Mouse (Mus musculus): ENCODE data around the gene Lman2. TPM values are rescaled to one million over a fixed set of nuclear protein-coding genes. Genes with fewer than 3 reads are reported as not detected.
A peak's percentile ranks its signal among the peaks of the same experiment; 100 is the strongest.

The Lman2 gene
- total RNA-seq, 4 experiments from 2014 or later, result 47.2 to 56.7 (median 49.1) TPM

DNA sequence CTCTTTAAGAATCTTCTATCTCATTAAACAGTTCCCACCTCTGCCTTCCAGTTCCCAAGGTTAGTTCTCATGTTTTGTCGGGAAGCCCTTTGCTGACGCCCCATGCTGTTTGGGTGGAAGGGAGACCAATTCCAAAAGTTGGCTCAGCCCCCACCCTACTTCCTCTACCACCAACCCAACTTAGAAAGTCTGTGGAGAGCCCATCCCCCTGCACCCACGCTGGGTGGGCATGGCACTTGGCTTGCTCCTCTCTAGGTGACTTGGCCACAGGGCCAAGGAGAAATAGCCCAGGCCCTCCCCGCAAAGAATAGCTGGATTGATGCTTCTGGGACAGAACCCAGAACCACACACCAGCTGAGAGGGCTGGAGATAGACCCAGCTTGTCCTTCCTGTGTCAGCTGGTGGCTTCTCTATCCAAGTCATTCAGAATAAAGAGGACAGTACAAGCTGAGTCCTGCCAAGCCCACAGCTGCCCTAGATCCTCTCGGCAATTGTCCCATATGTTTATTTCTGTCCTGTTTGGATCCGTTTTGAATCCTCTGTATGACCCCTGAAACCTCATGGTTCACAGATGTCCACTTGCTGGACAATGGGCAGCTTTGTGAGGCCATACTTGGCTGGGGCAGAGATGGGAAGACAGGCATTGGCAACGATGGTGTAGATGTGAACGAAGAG is 8.6 kb upstream of the Lman2 start:
- DNase-seq (ENCODE audit: low spot score in 2 of 2), result peak in 1 of 2 experiments; percentile 68

DNA sequence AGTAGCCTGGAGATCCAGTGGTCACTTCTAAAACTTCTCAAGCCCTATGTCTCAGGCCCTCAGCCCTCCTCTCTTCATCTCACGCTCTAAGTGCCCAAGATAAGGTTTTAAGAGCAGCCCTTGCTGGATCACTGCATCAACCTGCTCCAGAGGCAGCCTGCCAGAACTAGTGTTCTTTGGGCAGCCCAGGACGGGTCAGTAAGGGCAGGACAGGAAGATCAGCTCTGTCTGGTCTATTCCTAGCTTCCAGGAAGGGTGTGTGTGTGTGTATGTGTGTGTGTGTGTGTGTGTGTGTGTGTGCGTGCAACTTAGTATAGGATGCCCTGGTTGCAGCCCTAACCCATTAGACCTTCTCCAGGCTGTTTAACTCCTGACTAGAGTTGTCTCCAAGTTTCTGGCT is 7.7 kb upstream of the Lman2 start:
- DNase-seq (ENCODE audit: low spot score in 2 of 2), result no peak

DNA sequence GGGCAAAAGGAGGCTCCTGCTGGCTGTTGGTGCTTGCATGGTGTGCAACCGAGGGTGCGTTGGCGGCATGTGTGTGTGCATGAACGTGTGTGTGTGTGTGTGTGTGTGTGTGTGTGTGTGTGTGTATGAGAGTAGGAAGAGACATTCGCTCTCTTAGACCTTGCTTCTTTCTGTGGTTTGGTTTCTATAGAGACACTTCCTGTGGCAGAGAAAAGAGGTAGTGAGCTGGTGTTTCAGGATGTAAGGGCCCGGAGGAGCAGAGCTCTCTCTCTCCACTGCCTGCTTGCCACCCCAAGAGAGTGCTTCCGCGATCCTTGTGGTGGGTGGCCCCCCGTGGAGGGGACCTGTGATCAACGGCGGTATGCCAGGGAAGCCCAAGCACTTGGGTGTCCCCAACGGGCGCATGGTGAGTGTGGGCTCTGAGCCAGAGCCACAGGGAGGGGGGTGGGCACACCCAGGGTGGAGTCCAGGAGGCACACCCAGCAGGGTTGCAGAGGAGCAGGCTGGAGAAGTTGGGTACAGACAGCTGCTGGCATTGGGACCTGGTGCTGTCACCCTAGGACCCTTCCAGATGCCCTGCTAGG is 7.0 kb upstream of the Lman2 start, which contains the start of gene Rgs14:
Gene Rgs14, plus strand, starts transcription at position 202 of the 584 bp plus-strand sequence.
- DNase-seq (ENCODE audit: low spot score in 2 of 2), result peak; percentile 26 to 65

DNA sequence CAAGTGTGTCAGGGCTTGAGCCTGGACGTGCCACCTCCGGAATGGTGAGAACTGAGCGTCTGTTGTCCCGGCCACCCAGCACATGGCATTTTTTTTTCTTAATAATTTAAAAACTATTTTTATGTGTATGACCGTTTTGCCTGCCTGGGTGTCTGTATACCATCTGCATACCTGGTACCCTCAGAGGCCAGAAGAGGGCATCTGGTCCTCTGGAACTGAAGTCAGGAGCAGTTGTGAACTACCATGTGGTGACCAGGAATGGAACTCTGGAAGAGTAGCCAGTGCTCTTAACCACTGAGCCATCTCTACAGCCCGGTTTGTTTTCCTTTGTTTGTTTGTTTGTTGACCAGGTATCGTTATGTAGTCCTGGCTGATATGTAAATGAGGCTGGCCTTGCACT is 5.8 kb upstream of the Lman2 start:
- no peak for DNase-seq (ENCODE audit: low spot score in 2 of 2)

DNA sequence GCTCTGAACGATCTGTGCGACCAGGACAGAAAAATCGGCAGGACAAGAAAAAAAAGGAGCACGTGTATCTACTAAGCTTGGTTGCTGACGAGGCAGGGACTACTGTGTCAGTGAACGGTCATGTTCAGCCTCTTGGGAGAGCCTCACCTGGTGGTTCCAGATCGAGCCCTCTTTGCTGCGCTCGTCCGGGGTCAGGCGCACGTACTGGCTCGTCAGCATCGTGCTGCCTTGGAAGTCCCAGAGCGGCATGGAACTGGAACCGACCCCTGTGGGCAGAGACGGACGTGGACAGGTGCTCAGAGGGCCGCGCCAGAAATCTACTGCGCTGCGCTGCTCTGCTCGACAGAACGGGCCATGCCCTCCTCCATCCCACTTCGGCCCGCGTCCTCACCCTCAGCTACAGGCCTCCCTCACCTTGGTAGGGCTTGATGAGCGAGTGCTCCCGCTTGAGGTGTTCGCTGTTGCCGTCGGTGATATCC is 570 bp downstream of the Lman2 start:
- DNase-seq (ENCODE audit: low spot score in 2 of 2), result no peak

DNA sequence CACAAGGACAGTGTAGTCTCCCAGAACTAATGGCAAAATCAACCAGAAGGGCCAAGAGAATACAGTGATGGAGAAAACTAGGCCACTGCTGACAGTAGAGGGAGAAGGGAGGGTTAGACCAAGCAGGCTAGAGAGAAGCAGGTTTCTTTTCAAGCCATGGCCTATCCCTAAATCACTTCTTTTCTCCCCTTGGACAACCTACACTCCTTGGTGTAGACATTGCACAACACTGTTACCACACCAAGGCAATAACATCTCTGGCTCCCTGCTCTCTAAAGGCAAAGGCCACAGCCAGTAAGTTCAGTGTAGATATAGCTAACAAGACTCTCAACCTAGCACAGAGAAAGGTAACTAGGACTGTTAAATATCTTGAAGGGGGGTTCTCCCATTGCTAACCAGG is 1.4 kb downstream of the Lman2 start:
- no peak for DNase-seq (ENCODE audit: low spot score in 2 of 2)

DNA sequence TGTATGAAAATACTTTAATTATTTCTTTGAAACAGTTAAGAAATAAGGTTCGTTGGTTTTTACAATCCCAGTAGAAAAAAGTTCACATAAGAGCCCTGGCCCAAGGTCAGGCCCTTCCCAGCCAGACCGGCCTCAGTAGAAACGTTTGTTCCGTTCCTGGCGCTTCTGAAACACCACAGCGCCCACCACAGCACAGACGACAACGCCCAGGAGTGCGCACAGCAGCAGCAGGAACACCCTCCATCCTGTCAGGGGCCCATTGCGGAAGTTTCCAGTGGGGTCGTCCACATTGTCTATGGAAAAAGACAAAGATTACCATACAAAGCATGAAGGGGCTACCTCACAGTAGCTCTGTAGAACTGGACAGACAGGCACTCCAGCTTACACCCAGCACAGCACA is 15.8 kb downstream of the Lman2 start:
- no peak for DNase-seq (ENCODE audit: low spot score in 2 of 2)

DNA sequence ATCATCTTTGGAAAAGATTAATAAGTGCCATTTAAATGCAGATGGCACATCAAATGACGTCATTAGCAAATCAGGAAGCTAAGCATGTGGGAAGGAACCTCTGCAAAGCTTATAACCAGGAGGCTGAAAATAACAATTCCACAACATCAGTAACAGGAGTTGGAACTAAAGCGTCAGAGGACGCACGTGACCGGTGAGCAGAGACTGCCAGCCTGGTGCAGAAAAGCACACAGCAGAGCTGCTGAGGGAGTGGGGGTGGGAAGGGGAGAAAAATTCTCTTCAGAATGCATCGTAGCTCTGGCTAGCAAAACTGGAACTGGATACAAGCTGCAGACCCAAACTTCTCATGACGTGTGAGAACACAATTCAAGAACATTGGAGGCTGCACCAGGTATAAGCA is 18.3 kb downstream of the Lman2 start:
- no peak for DNase-seq (ENCODE audit: low spot score in 2 of 2)

DNA sequence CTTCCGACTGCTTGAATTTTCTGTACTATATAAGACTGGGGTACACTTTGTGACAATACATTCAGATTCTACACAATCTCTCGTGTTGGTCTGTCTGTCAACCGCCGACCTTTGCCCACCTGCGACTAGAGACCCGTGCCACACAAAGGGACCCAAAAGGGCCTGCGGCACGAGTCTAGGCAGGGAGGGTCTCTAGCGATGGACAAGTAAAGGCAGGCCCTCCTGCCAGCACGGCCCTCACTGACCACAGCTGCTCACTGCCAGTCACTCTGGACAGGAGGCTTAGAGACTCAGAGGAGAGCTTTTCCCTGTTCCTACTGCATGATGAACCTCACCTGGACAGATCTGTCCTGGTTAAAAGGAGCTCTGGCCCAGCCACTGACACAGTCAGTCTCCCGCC is 20.1 kb downstream of the Lman2 start:
- no peak for DNase-seq (ENCODE audit: low spot score in 2 of 2)

DNA sequence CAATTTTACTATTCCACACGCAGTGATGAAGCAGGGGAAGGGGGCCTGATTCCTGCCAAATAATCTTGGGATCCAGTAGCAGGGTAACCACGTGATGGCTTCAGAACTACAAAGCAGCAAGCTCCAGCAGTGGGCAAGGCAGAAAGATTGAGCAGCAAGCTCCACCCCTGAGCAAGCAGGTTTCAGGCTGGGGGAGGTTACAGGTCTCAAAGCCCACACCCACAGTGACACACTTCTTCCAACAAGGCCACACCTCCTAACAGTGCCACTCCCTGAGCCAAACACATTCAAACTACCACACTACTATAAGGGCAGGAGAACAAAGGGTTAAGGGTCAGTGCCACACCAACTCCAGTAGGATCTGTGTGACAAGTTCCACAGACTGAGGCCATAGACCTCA is 23.3 kb downstream of the Lman2 start:
- DNase-seq (ENCODE audit: low spot score in 2 of 2), result no peak

DNA sequence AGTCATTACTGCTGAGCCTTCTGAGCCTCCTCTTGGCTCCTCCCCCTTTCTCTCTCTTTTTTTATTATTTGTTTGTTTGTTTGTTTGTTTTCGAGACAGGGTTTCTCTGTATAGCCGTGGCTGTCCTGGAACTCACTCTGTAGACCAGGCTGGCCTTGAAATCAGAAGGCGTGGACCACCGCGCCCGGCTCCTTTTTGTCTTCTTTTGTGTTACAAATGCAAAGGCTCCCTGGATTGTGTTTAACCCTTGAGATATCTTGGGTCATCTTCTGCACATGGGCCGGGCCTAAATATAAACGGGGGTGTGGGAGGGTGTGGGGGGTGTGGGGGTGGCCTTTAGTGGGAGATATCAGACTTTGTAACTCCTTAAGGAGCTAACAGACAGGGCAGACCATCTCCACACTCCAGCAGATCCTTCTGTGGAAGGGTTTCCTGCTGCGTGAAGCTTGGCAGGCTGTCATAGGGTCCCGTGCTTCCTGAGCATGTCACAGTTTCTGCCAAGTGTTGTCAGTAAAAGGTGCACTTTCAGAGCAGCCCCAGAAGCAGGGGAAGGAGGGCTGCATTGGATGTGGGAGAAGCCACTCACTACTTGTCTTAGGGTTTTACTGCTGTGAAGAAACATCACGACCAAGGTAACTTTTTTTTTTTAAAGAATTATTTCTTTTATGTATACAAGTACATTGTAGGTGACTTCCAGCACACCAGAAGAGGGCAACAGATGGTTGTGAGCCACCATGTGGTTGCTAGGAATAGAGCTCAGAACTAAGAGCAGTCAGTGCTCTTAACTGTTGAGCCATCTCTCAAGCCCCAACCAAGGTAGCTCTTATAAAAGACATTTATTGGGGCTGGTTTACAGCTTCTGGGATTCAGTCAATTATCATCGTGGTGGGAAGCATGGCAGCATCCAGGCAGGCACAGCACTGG is 24.2 kb downstream of the Lman2 start:
- DNase-seq (ENCODE audit: low spot score in 2 of 2), result no peak

DNA sequence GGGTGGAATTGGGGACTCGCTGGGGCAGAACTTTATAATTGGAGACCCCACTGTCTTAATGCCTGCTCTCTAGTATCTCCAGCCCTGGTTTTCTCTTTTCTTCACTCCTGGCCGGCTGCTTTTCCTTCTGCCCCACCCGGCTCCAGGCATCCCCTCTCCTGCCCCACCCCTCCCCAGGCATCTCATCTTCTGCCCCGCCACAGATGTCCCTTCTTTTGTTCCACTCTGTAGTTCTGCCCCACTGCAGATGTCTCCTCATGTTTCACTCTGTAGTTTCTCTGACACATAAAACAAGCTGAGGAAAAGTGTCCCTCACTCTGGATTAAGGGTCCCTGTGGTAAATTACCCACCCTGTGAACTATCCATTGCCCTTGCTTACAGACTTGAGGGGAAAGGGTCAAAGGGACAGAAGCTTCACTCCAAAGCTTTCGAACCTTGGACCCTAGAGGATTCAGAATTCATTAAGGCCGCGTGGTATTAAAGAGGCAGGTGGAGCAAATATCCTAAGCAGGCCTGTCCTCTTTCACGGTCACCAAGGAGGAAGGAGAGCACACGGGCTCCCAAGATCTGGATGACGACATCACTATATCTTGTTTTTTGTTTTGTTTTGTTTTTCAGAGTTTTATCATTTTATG is 25.1 kb downstream of the Lman2 start:
- no peak for DNase-seq (ENCODE audit: low spot score in 2 of 2)

DNA sequence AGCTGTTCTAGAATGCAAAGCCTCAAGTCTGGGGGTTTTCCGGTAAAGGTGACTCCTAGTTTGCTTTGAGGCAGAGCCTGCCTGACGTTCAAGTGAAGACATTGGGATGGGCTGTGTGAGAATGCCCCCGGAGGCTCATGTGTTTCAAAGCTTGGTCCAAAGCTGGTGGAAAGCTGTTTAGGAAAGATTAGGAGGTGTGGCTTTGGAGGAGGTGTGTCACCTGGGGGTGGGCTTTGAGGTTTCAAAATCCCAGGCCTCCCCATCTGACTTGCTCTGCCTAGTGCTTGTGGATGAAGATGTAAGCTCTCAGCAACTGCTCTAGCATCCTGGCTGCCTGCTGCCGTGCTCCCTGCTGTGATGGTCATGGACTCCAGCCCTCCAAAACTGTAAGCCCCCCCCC is 26.9 kb downstream of the Lman2 start:
- no peak for DNase-seq (ENCODE audit: low spot score in 2 of 2)

DNA sequence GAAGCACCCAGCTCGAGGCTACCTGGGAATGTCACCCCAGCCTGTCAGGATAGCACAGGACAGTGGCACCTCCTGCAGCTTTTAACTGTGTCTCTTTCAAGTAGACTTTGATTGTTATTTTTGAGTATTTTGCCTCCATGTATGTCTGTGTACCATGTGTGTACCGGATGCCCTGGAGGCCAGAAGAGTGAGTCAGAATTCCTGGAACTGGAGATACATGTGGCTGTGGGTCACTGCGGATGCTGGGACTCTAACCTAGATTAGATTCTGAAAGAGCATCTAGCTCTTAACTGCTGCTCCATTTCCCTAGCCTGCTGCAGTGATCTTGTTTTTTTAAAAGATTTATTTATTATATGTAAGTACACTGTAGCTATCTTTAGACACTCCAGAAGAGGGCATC is 30.3 kb downstream of the Lman2 start:
- DNase-seq (ENCODE audit: low spot score in 2 of 2), result no peak

DNA sequence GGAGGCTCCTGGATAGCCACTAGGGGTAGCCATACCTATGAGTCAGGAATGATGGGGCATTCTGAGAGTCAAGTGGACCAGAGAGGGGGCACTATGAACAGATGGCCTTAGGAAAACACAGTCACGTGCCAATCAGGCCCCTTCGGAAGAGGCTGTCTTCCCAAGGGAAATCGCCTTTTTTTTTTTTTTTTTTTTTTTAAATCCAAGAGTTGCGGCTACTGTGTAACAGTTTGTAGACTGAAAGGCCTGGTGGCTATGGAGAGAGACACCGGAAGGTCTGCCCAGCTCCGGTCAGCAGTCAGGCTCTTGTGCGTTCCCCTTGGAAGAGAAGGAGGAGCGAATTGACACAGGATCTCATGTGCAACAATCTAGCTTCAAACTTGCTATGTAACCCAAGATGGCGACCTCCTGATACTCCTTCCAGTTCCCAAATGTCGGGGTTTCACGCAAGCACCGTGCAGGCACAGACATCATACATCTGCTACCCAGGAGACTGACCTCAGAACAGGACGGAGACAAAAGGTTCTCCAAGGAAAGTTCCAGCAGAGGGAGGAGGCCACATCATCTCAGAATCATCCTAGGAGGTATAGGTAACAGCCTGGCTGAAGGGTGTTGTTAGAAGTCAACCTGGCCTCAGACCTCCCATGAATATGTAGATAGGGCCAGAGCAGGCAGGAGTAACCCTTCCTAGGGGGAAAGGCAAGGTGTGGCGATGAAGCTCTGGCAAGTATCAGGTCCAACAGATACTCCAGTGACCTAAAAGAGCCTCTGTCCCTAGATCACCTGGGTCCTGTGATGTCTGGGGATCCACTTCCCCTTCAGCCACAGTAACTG is 31.8 kb downstream of the Lman2 start:
- no peak for DNase-seq (ENCODE audit: low spot score in 2 of 2)

DNA sequence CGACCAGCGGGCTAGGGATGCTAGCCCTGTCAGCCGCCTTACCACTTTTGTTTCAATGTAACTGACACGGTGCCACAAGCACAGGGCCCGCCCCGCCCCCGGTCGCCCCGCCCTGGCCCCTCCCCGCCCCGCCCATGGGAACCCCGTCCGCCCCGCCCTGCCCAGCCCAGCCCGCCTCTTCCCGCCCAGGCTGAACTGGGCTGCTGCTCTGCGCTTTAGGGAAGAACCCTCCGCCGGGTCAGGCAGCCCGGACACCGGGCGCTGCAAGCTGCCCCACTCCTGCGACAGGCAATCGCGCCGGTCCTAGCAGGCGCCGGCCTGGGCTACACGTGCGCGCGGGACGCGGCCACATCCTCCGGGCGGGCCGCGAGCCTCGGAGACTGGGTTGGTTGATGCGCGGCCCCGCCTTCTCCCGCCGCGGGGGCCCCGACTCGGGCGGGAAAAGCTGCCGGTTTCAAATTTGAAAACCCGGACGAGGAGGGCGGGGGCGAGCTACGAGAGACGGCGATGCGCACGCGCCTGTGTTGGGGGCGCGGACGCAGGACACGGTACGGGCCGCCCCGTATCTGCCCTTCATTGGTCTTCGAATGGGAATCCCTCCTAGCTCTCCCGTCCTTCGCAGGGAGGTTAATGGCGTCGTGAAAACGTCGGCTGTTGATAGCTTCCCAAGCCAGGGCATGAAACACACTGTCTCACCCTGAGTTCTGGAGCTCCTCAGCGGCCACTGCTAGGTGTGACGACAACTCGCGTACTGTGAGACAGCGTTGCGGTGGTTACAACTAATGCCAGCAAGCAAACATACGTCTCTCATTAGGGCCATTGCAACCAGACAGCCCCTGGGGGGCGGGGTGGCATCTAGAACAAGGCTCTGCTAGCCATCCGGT is 32.7 kb downstream of the Lman2 start, which contains the start of gene Mxd3:
Gene Mxd3, minus strand, starts transcription at position 141 of the 884 bp plus-strand sequence.
- DNase-seq (ENCODE audit: low spot score in 2 of 2), result peak; percentile 61 to 65

DNA sequence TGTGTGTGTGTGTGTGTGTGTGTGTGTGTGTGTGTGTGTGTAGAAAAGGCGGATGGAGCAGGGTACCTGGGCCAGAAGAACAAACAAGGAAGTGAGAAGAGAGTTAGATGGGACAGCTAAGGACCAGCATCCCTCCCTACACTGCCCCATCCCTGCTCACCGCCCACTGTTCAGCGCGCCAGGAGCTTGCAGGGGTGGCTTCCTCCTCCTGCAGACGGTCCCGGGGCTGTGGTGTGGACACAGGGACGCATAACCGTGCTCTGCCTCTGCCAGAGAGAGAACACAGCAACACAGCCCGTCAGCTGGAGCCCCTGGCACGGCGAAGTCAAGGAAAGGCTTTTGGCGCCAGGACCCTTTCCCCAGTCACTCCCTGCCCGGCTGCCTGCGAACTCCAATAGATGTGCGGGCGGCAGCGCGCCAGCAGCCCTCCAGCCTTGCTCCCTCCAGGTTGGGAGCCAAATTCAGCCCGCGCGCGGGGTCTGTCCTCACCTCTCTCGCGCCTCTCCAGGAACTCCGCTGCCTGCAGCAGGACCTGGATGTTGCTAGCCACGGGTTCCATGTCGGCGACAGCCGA is 33.4 kb downstream of the Lman2 start:
- DNase-seq (ENCODE audit: low spot score in 2 of 2), result no peak

DNA sequence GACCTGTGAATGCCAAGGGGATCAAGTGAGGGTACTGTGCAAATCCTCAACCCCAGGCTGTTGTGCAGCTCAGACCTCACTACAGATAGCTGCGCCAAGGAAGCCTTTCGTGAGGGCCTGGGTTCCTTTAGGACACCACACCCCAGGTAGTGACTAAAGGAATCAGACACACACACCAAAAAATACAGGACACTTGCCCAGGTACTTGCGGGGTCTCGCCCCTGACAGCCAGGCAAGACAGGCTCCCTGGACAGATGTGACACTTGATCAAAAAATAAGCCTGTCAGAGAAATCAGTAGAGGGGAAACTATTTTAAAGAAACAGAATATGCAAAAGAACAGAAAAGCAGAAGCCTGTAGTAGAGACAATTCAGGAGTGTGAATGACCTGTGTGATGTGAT is 33.9 kb downstream of the Lman2 start:
- no peak for DNase-seq (ENCODE audit: low spot score in 2 of 2)

DNA sequence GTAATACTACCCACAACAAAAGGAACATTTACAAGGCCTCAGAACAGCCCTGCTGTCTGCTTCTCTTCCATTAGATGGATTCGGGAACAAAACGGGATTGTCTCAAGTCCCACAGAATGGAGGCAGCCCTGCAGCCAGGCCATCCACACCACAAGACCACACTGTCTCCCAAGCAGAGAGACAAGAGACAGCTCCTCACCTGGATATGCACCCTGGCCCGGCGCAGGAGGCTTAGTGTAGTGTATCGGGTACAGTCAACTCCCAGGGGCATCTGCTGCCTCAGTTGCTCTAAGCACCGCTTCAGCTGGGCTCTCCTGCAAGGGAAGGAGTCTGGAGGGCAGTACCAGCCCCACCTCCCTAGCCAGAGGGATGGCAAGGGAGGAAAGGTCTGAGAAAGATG is 34.4 kb downstream of the Lman2 start:
- no peak for DNase-seq (ENCODE audit: low spot score in 2 of 2)
